Mouse (Mus musculus) erythroid progenitor cell, adult 5-6 weeks (primary cell): Measurements from ENCODE around the gene Gbp7. TPM values are rescaled to one million over a fixed set of nuclear protein-coding genes. Genes with fewer than 3 reads are reported as not detected.
"Not testable (repeated sequence)": the region's sequence is repeated elsewhere in the genome, so short reads cannot be mapped to it uniquely, and the experiment has no call there.

Experiments used
- ATAC-seq: replicated peaks from 2 replicates; pipeline ENCODE4 v1.8.0; 2016; ENCODE audit warnings: moderate number of reproducible peaks, mild to moderate bottlenecking, moderate TSS enrichment, inconsistent platforms; ENCODE audit not compliant: poor library complexity, low FRiP score, severe bottlenecking
- total RNA-seq, 2 experiments: library from RNA; stranded (forward) in 1 of 2; stranded (reverse) in 1 of 2; fragments of 150-400 nt in 1 of 2; fragments of 186-747, 209-891 nt in 1 of 2; gene quantifications; 2 replicates each; pipeline versions ENCODE4 v1.2.3 to v1.2.4; 2015 to 2017; ENCODE audit warnings: low replicate concordance in 2 of 2

The Gbp7 gene
- 15.1 and 20.9 TPM in 2 replicates for total RNA-seq (2015; ENCODE audit: low replicate concordance)
- 16.0 and 22.7 TPM in 2 replicates for total RNA-seq (2017; ENCODE audit: low replicate concordance)

- peak; percentile 67 for ATAC-seq
Measured at GRCm38 (mm10) chr3:142530087-142530953, at the start of gene Gbp7. Gene Gbp7, plus strand, starts transcription at chr3:142530342.

- peak; percentile 71; the same call in 1 of the 2 replicates for ATAC-seq
Measured at GRCm38 (mm10) chr3:142490465-142490864, 39.7 kb upstream of the Gbp7 start.

GRCm38 (mm10) chr3:142493536-142494061 lies 36.5 kb upstream of the Gbp7 start, which contains the start of gene Gbp5:
Gene Gbp5, plus strand, starts transcription at chr3:142493978.
- no peak for ATAC-seq

- no peak for ATAC-seq
Measured at GRCm38 (mm10) chr3:142495146-142495655, 34.9 kb upstream of the Gbp7 start.

GRCm38 (mm10) chr3:142496113-142497101 lies 33.7 kb upstream of the Gbp7 start:
- ATAC-seq: no peak

- 0 out of 2 replicates have a peak, but pooled peaks have one; percentile 35 for ATAC-seq
Measured at GRCm38 (mm10) chr3:142497123-142497841, 32.9 kb upstream of the Gbp7 start.

GRCm38 (mm10) chr3:142498941-142499340 lies 31.2 kb upstream of the Gbp7 start:
- no peak for ATAC-seq

- ATAC-seq: no peak
Measured at GRCm38 (mm10) chr3:142528116-142528515, 2.0 kb upstream of the Gbp7 start.

- peak; percentile 11; the same call in 1 of the 2 replicates for ATAC-seq
Measured at GRCm38 (mm10) chr3:142529597-142529996, 545 bp upstream of the Gbp7 start.

- peak; percentile 81 for ATAC-seq
Measured at GRCm38 (mm10) chr3:142531595-142531994, 1.5 kb downstream of the Gbp7 start.

- ATAC-seq: no peak
Measured at GRCm38 (mm10) chr3:142533185-142533584, 3.0 kb downstream of the Gbp7 start.

- no peak for ATAC-seq
Measured at GRCm38 (mm10) chr3:142535667-142536066, 5.5 kb downstream of the Gbp7 start.

GRCm38 (mm10) chr3:142541391-142541790 lies 11.2 kb downstream of the Gbp7 start:
- no peak for ATAC-seq

GRCm38 (mm10) chr3:142542776-142543175 lies 12.6 kb downstream of the Gbp7 start:
- not testable (repeated sequence) for ATAC-seq

- ATAC-seq: no peak
Measured at GRCm38 (mm10) chr3:142546690-142547089, 16.5 kb downstream of the Gbp7 start.

GRCm38 (mm10) chr3:142550052-142550676 lies 20.0 kb downstream of the Gbp7 start:
- no peak for ATAC-seq

- ATAC-seq: no peak
Measured at GRCm38 (mm10) chr3:142554601-142555000, 24.5 kb downstream of the Gbp7 start.

- ATAC-seq: 0 out of 2 replicates have a peak, but pooled peaks have one; percentile 6
Measured at GRCm38 (mm10) chr3:142555623-142556022, 25.5 kb downstream of the Gbp7 start.
